Mouse (Mus musculus) liver, embryonic 16.5 days (tissue): ENCODE data around the gene Pax2. TPM values are rescaled to one million over a fixed set of nuclear protein-coding genes. Genes with fewer than 3 reads are reported as not detected.

Source experiments
- ATAC-seq: fragments of 200-750 bp; cut with Nextera tagmentation; 2 replicates; pipeline ENCODE4 v1.8.0; 2017; ENCODE audit warnings: low read depth, mild to moderate bottlenecking, moderate number of reproducible peaks, moderate library complexity
- H3K27ac ChIP-seq: fragments of 300-500 bp; sonication (generic); 2 replicates; pipeline ENCODE4 v1.5.1; 2014; ENCODE audit warnings: mild to moderate bottlenecking, low read length
- H3K27me3 ChIP-seq: fragments of 300-500 bp; sonication (generic); 2 replicates; pipeline ENCODE4 v1.6.1; 2014; ENCODE audit warnings: low read depth, low read length, mixed read lengths; ENCODE audit not compliant: control insufficient read depth, insufficient read depth
- H3K36me3 ChIP-seq: fragments of 300-500 bp; sonication (generic); 2 replicates; pipeline ENCODE4 v1.6.1; 2014; ENCODE audit warnings: mild to moderate bottlenecking; ENCODE audit not compliant: control insufficient read depth, insufficient read depth
- H3K4me1 ChIP-seq: fragments of 300-500 bp; sonication (generic); 2 replicates; pipeline ENCODE4 v1.6.1; 2014; ENCODE audit warnings: low read depth, low read length, mixed read lengths; ENCODE audit not compliant: control insufficient read depth
- H3K4me2 ChIP-seq: fragments of 300-500 bp; sonication (generic); 2 replicates; pipeline ENCODE4 v1.6.1; 2014; ENCODE audit warnings: low read depth, low read length, mixed read lengths
- H3K4me3 ChIP-seq: fragments of 300-500 bp; sonication (generic); 2 replicates; pipeline ENCODE4 v1.5.1; 2014; ENCODE audit warnings: low read depth, mild to moderate bottlenecking, low read length
- H3K9ac ChIP-seq: fragments of 300-500 bp; sonication (generic); 2 replicates; pipeline ENCODE4 v1.6.1; 2014; ENCODE audit warnings: low read depth, low read length
- H3K9me3 ChIP-seq: fragments of 300-500 bp; sonication (generic); replicated peaks from 2 replicates; pipeline ENCODE4 v1.6.1; 2016; ENCODE audit warnings: low read length; ENCODE audit not compliant: control insufficient read depth
- WGBS: fragments of 180-500 bp; shearing (Covaris S2); extraction: QIAGEN DNeasy Blood & Tissue Kit; methylation state at CpG from one replicate; pipeline ENCODE4 v1.1.7; 2014; ENCODE audit not compliant: insufficient replicate concordance; 5-methylcytosine and 5-hydroxymethylcytosine counted together
- polyA plus RNA-seq: library from polyadenylated mRNA; unstranded; fragments of >200 nt; fragmentation: Nextera tagmentation; extraction: Ambion mirVana; gene quantifications from 2 replicates; pipeline ENCODE4 v1.2.1, GENCODE M21; 2015

Gene Pax2
- polyA plus RNA-seq, 1 experiment from 2014 or later = not detected

DNA sequence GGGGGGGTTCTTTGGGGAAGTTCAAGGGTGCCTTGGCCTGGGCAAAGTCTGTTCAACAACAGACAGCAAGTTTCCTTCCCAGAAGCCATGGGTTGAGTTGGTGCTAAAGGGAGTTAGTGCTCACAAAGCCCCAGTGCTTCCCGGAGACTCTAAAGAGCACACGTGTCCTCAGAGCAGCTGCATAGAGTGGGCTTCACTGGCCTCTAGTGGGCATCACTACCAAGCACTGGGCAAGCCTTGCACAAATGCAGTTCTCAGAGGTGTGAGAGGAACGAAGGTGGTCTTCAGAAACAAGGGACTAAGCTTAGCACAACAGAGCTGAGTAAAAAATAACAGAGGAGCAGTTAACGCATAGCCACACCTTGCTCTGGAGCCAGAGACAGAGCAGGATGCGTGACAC is 66.5 kb downstream of the Pax2 start:
- 50% methylated on average over 5 of the region's 5 CpGs for WGBS
- no peak overlapping the region for H3K27ac ChIP-seq
- H3K9me3 ChIP-seq = no peaks in the 10 kb centered on the region
- no peaks in the 10 kb centered on the region for H3K36me3 ChIP-seq
- H3K4me1 ChIP-seq = no peaks in the 10 kb centered on the region
- ATAC-seq = no peak
- no peak overlapping the region for H3K4me3 ChIP-seq
- no peak overlapping the region for H3K4me2 ChIP-seq
- H3K27me3 ChIP-seq = peaks cover 17% of the 10 kb centered on the region
- no peak overlapping the region for H3K9ac ChIP-seq

DNA sequence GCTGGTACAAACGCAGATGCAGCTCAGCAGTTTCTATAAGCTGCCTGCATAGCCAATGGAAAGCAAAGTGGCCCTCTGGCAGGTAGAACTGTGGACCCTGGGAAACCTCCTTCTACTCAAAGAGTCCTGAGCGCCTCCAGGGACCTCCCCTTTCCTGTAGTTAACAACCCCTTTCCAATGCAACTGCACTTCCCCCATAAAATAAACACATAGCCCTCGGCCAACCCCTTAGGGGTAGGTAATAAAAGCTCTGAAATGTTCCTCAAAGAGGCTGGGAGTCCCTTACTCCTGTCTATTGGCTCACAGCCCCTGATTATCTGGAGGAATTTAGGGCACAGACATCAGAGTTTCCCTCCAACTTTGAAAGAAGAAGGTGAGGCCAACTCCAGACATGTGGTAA is 67.8 kb downstream of the Pax2 start:
- WGBS = 10% methylated on average over 3 of the region's 3 CpGs
- H3K4me3 ChIP-seq = no peak overlapping the region
- no peaks in the 10 kb centered on the region for H3K4me1 ChIP-seq
- H3K36me3 ChIP-seq = no peaks in the 10 kb centered on the region
- no peak overlapping the region for H3K4me2 ChIP-seq
- peaks cover 17% of the 10 kb centered on the region for H3K27me3 ChIP-seq
- H3K9ac ChIP-seq = no peak overlapping the region
- H3K9me3 ChIP-seq = no peaks in the 10 kb centered on the region
- no peak for ATAC-seq
- no peak overlapping the region for H3K27ac ChIP-seq

DNA sequence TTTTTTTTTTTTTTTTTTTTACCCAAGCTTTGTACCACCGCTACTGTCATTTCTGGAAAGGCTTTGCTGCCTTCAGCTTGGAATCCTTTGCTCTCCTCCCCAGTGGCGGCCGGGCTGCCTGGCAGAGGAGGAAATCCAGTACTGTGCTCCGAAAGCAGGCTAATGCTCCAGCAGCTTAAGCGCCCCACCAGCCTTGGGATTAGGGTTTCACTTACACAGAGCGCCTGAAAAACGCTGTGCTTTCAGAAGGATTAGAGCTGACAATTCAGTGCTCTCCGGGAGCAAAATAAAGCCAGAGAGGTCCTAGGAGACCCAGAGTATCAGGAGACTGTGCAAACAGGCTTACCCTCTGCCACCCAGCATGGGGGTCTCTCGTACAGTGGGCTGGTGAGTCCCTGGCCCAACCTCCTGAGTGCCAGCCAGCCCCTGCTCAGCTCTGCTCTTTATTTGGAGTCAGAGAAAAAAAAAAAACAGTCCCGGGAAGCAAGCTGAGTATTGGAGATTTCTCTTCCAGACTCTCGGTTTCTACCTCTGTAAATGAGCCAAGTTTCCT is 69.4 kb downstream of the Pax2 start:
- Histone ChIP-seq H3K36me3 (no peaks in the 10 kb centered on the region), H3K4me2 (no peak overlapping the region), H3K4me1 (no peaks in the 10 kb centered on the region), H3K9ac (no peak overlapping the region), H3K4me3 (no peak overlapping the region), H3K9me3 (no peaks in the 10 kb centered on the region), H3K27me3 (peaks cover 21% of the 10 kb centered on the region), H3K27ac (no peak overlapping the region)
- 22% methylated on average over 11 of the region's 11 CpGs for WGBS
- no peak for ATAC-seq

DNA sequence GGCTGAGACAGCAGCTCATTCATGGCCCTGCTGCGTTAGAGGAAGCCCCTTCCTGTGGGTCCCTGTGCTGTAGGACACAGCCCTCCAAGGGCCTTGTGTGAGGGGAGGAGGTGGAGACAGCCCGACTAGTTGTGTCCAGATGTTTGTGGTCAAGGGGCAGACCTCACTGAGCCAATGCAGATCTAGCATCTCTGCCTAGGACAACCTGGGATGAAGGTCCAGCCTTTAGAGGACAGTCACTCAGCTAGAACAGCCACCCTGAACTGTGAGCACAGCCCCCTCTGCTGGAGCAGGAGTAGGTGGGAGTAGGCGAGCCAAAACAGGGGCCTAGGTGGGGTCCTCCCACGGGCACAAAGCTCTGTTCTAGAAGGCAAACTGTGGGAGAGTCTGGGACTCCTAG is 70.0 kb downstream of the Pax2 start:
- no peak overlapping the region for H3K27ac ChIP-seq
- peaks cover 21% of the 10 kb centered on the region for H3K27me3 ChIP-seq
- 8% methylated on average over 4 of the region's 4 CpGs for WGBS

DNA sequence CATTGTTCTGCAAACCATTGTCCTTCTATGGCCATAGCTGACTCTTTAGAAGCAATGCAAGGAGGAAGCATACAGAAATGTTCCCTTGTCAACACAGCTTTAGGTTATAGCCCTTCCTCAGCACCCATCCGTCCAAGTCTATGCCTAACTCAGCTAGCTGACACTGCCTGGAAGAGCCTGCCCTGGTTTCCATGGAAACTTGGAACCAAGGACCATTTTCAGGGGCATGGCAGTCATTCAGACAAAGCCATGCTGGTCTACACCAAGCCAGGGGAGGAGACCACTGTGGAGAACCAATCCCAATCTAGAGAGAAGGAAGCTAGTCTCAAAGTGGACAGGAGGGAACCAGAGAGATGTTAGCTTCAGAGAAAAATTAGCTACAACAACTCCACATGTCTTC is 77.5 kb downstream of the Pax2 start:
- H3K4me3 ChIP-seq = no peak overlapping the region
- H3K36me3 ChIP-seq = no peaks in the 10 kb centered on the region
- no peaks in the 10 kb centered on the region for H3K9me3 ChIP-seq
- H3K4me2 ChIP-seq = no peak overlapping the region
- 30% methylated on average over 1 of the region's 1 CpGs for WGBS
- no peak overlapping the region for H3K9ac ChIP-seq
- ATAC-seq = no peak
- H3K4me1 ChIP-seq = no peaks in the 10 kb centered on the region; the same call in 1 of the 2 replicates
- H3K27ac ChIP-seq = no peak overlapping the region
- peaks cover 49% of the 10 kb centered on the region for H3K27me3 ChIP-seq

More for the DNA sequence above, 70.0 kb downstream of the Pax2 start:
- no peak for ATAC-seq
- no peaks in the 10 kb centered on the region for H3K36me3 ChIP-seq
- no peak overlapping the region for H3K9ac ChIP-seq
- no peak overlapping the region for H3K4me2 ChIP-seq
- H3K4me3 ChIP-seq = no peak overlapping the region
- H3K4me1 ChIP-seq = no peaks in the 10 kb centered on the region
- no peaks in the 10 kb centered on the region for H3K9me3 ChIP-seq

DNA sequence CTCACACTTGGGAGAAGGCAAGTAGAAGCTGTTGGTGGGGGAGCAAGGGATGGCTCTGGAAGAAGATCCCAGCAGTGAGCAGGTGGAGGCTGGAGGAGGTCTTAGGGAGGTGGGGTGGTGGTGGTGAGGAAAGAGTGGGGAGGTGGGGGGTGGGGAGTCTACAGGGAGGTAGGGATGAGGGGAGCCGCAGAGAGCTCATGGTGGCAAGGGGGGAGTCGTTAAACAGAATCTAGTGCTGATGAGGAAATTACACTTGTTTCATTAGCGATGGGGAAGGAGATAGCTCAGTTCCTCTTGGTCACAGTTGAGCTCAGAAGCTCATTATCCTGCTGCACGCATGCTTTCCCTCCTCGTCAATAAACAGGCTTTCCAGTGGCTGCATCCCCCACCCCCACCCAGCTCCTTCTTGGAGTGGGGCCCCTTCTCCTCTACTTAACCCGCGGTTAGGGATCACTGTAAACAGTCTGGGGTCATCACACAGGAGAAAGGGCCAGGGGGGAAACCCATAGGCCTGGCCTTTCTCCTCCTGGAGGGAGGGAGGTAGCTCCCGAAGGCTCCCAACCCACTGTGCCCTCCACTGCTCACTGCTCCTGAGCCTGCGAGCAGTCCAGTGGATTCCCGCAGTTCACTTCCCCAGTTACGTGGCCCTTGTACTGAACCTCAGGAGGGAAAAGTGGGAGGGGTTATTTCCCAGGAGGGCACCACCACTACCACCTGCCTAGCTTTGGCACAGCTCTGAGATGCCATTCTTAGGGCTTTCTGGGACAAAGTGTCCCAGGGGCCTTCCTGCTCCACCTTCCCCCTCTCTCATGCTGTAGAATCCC is 78.6 kb downstream of the Pax2 start:
- Histone ChIP-seq H3K4me2 (no peak overlapping the region), H3K27me3 (peaks cover 57% of the 10 kb centered on the region), H3K36me3 (no peaks in the 10 kb centered on the region), H3K9me3 (no peaks in the 10 kb centered on the region), H3K27ac (no peak overlapping the region), H3K4me3 (no peak overlapping the region), H3K9ac (no peak overlapping the region), H3K4me1 (no peaks in the 10 kb centered on the region; the same call in 1 of the 2 replicates)
- ATAC-seq = no peak
- 8% methylated on average over 11 of the region's 11 CpGs for WGBS

DNA sequence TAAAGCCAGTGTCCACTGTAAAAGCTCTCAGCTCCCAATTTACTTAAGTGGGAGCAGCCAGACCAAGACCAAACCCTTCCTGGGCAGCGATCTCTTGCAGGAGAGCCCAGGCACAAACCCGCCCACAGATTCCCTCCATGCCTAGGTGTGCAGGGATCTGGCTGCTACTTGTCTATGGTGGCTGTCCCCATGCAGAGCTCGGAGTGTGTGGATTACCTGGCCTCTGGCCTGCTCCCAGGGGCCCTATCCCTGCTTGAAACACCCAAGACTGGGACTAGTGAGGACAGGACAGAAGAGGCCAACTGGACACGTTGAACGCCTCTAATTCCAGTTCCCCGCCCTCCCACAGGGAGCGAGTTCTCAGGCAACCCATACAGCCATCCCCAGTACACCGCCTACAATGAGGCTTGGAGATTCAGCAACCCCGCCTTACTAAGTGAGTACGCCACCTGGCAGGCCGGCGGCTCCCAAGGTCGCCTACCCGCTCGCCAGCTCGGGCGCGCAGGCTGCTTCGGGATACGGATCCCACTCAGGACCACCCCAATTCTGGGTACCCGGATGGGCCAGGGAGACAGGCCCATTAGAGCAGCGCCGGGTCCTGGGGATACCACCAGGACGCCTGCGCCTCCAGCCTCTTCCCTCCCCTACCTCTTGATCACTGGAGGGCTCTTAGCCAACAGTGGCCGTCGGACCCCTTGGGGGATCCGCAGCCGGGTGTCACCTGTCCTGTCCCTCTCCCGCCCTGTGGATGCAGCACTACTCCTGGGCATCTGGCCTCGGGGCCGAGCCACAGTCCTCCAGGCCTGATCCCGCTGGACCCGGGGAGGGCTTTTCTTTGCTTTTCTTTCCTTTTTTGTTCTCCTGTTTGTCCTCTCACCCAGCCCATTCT is 79.4 kb downstream of the Pax2 start:
- H3K4me2 ChIP-seq = no peak overlapping the region

DNA sequence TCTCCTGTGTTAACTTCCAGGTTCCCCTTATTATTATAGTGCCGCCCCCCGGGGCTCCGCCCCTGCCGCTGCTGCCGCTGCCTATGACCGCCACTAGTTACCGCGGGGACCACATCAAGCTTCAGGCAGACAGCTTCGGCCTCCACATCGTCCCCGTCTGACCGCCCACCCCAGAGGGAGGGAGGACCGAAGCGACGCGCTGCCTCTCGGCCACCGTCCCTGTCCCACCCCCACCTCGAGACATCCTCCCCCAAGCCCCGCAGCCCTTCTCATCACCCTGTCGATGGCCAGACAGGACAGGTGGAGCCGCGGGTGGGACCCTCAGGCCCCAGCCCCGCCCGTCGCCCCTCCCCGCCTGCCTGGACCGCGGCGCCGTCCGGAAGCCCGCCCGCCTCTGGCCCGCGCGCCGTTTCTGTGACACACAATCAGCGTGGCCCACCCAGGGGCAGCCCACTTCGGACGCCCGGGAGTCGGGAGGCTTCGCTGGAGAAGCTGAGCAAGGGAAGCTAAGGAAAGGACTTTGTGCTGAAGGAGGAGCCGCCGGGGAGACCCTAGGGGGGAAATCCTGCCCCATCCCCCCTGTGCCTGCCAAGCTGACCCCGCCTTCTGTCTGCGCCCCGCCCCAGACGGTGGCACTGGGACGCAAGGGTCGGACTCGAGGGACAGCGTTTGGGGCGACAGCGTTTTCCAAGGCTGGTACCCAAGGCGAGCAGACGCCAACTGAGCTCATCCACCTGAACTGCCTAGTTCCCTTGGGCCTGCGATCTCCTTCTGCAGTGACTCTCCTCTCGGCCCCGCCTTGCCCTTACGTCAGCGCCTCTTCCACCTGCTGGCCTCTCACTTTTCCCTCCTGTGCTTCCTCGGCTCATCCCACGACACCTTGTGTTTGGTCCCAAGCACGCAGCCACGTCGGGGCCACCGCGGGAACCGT is 80.4 kb downstream of the Pax2 start:
- WGBS = under 1% methylated on average over 71 of the region's 71 CpGs
- Histone ChIP-seq H3K9ac (no peak overlapping the region), H3K27ac (no peak overlapping the region), H3K4me3 (peak overlapping the region; percentile 34), H3K27me3 (peaks cover 62% of the 10 kb centered on the region), H3K36me3 (no peaks in the 10 kb centered on the region), H3K9me3 (no peaks in the 10 kb centered on the region), H3K4me1 (no peaks in the 10 kb centered on the region; the same call in 1 of the 2 replicates), H3K4me2 (peak overlapping the region; percentile 42)
- ATAC-seq = no peak

More for the DNA sequence above, 79.4 kb downstream of the Pax2 start:
- no peak for ATAC-seq
- Histone ChIP-seq H3K27ac (no peak overlapping the region), H3K9ac (no peak overlapping the region), H3K4me1 (no peaks in the 10 kb centered on the region; the same call in 1 of the 2 replicates), H3K27me3 (peaks cover 62% of the 10 kb centered on the region), H3K36me3 (no peaks in the 10 kb centered on the region), H3K9me3 (no peaks in the 10 kb centered on the region), H3K4me3 (no peak overlapping the region; the same call in 1 of the 2 replicates)
- WGBS = 6% methylated on average over 34 of the region's 34 CpGs
